Mouse (Mus musculus) midbrain, embryonic 10.5 days (tissue): ENCODE measurements around the gene Plcxd1. TPM values are rescaled to one million over a fixed set of nuclear protein-coding genes. Genes with fewer than 3 reads are reported as not detected.
"Not testable (repeated sequence)": the region's sequence is repeated elsewhere in the genome, so short reads cannot be mapped to it uniquely, and the experiment has no call there.

Experiments used
- DNase-seq: peaks from one replicate; pipeline ENCODE4 v3.0.0-alpha.2; 2017; ENCODE audit warnings: low spot score
- H3K27ac ChIP-seq: fragments of 300-500 bp; sonication (generic); replicated peaks from 2 replicates; pipeline ENCODE4 v1.5.1; 2016; ENCODE audit warnings: mild to moderate bottlenecking
- H3K27me3 ChIP-seq: fragments of 300-500 bp; sonication (generic); 2 replicates; pipeline ENCODE4 v1.6.1; 2016; ENCODE audit warnings: low read depth, mild to moderate bottlenecking; ENCODE audit not compliant: poor library complexity, severe bottlenecking
- H3K36me3 ChIP-seq: fragments of 300-500 bp; sonication (generic); 2 replicates; pipeline ENCODE4 v1.6.1; 2016; ENCODE audit warnings: mild to moderate bottlenecking, moderate library complexity
- H3K4me1 ChIP-seq: fragments of 300-500 bp; sonication (generic); 2 replicates; pipeline ENCODE4 v1.6.1; 2016
- H3K4me3 ChIP-seq: fragments of 300-500 bp; sonication (generic); 2 replicates; pipeline ENCODE4 v1.5.1; 2016; ENCODE audit warnings: mild to moderate bottlenecking, moderate library complexity
- H3K9me3 ChIP-seq: fragments of 300-500 bp; sonication (generic); replicated peaks from 2 replicates; pipeline ENCODE4 v1.6.1; 2016; ENCODE audit warnings: mild to moderate bottlenecking
- WGBS: fragments of 180-500 bp; shearing (Covaris S2); methylation state at CpG from one replicate; pipeline ENCODE4 v1.1.7; 2016; 5-methylcytosine and 5-hydroxymethylcytosine counted together
- polyA plus RNA-seq: library from polyadenylated mRNA; unstranded; fragments of >200 nt; fragmentation: Nextera tagmentation; extraction: Ambion mirVana; gene quantifications from 2 replicates; pipeline ENCODE4 v1.2.1, GENCODE M21; 2016

The Plcxd1 gene
- 1.1 and 1.8 TPM in 2 replicates for polyA plus RNA-seq

GRCm38 (mm10) chr5:110099656-110100580 is at the start of gene Plcxd1:
Gene Plcxd1, plus strand, starts transcription at chr5:110099969.
- peak within 1 kb of the TSS; percentile 50 for H3K4me3 ChIP-seq
- no peak for DNase-seq
- no peak within 1 kb of the TSS for H3K27ac ChIP-seq
- H3K4me1 ChIP-seq: peaks cover 38% of the 10 kb centered on the region
- 5% methylated on average over 25 of the region's 25 CpGs for WGBS
- H3K9me3 ChIP-seq: no peaks in the 10 kb centered on the region; the same call in 1 of the 2 replicates
- peaks cover 24% of the 10 kb centered on the region for H3K27me3 ChIP-seq
- H3K36me3 ChIP-seq: peaks cover 29% of the 10 kb centered on the region

GRCm38 (mm10) chr5:110057637-110058408 is 41.9 kb upstream of the Plcxd1 start:
- DNase-seq: peak; percentile 78
- peaks cover 19% of the 10 kb centered on the region; the same call in 1 of the 2 replicates for H3K9me3 ChIP-seq
- peak overlapping the region; percentile 65 for H3K4me3 ChIP-seq
- H3K27me3 ChIP-seq: no peaks in the 10 kb centered on the region
- H3K4me1 ChIP-seq: 0 out of 2 replicates have a peak, but pooled peaks cover 4% of the 10 kb centered on the region
- peak overlapping the region; percentile 85 for H3K27ac ChIP-seq
- H3K36me3 ChIP-seq: no peaks in the 10 kb centered on the region
- WGBS: 5% methylated on average over 19 of the region's 19 CpGs

- not testable (repeated sequence) for H3K36me3 ChIP-seq, DNase-seq, H3K4me3 ChIP-seq, H3K27ac ChIP-seq, H3K4me1 ChIP-seq, H3K27me3 ChIP-seq
- peaks cover 32% of the 10 kb centered on the region for H3K9me3 ChIP-seq
- 94% methylated on average over 2 of the region's 2 CpGs for WGBS
Observed at GRCm38 (mm10) chr5:110072413-110072812, 27.4 kb upstream of the Plcxd1 start, which contains the start of gene Gm17655. Gene Gm17655, minus strand, starts transcription at chr5:110072513.

GRCm38 (mm10) chr5:110082961-110083360 is 16.8 kb upstream of the Plcxd1 start:
- Histone ChIP-seq H3K4me3 (no peak overlapping the region), H3K4me1 (no peaks in the 10 kb centered on the region), H3K27ac (no peak overlapping the region), H3K36me3 (peaks cover 15% of the 10 kb centered on the region), H3K9me3 (peaks cover 57% of the 10 kb centered on the region), H3K27me3 (no peaks in the 10 kb centered on the region)
- 77% methylated on average over 4 of the region's 4 CpGs for WGBS
- DNase-seq: no peak

- no peaks in the 10 kb centered on the region for H3K27me3 ChIP-seq
- DNase-seq: no peak
Observed at GRCm38 (mm10) chr5:110086161-110086866, 13.5 kb upstream of the Plcxd1 start.

GRCm38 (mm10) chr5:110091546-110091945 is 8.2 kb upstream of the Plcxd1 start:
- WGBS: 76% methylated on average over 2 of the region's 2 CpGs
- no peak overlapping the region for H3K4me3 ChIP-seq

More at GRCm38 (mm10) chr5:110086161-110086866, 13.5 kb upstream of the Plcxd1 start:
- H3K4me3 ChIP-seq: no peak overlapping the region
- H3K27ac ChIP-seq: no peak overlapping the region
- 42% methylated on average over 14 of the region's 14 CpGs for WGBS
- no peaks in the 10 kb centered on the region for H3K4me1 ChIP-seq
- H3K9me3 ChIP-seq: peaks cover 25% of the 10 kb centered on the region; the same call in 1 of the 2 replicates
- no peaks in the 10 kb centered on the region for H3K36me3 ChIP-seq

GRCm38 (mm10) chr5:110094030-110094846 is 5.5 kb upstream of the Plcxd1 start, which contains the start of gene Gm35315:
Gene Gm35315, minus strand, starts transcription at chr5:110094420.
- Histone ChIP-seq H3K4me3 (peak within 1 kb of the TSS; percentile 66), H3K4me1 (peaks cover 13% of the 10 kb centered on the region), H3K36me3 (no peaks in the 10 kb centered on the region), H3K27me3 (no peaks in the 10 kb centered on the region; the same call in 1 of the 2 replicates), H3K27ac (peak within 1 kb of the TSS; percentile 91), H3K9me3 (no peaks in the 10 kb centered on the region)
- WGBS: 2% methylated on average over 25 of the region's 25 CpGs
- peak; percentile 87 for DNase-seq

More at GRCm38 (mm10) chr5:110091546-110091945, 8.2 kb upstream of the Plcxd1 start:
- H3K4me1 ChIP-seq: peaks cover 10% of the 10 kb centered on the region
- H3K36me3 ChIP-seq: no peaks in the 10 kb centered on the region
- H3K9me3 ChIP-seq: no peaks in the 10 kb centered on the region
- no peak overlapping the region for H3K27ac ChIP-seq
- no peaks in the 10 kb centered on the region for H3K27me3 ChIP-seq
- DNase-seq: no peak

- Histone ChIP-seq H3K27ac (peak overlapping the region; percentile 91), H3K27me3 (no peaks in the 10 kb centered on the region; the same call in 1 of the 2 replicates), H3K4me1 (peaks cover 19% of the 10 kb centered on the region), H3K36me3 (no peaks in the 10 kb centered on the region), H3K4me3 (peak overlapping the region; percentile 66), H3K9me3 (no peaks in the 10 kb centered on the region)
- DNase-seq: no peak
- 8% methylated on average over 4 of the region's 4 CpGs for WGBS
Observed at GRCm38 (mm10) chr5:110094847-110095213, 4.9 kb upstream of the Plcxd1 start.

GRCm38 (mm10) chr5:110098991-110099477 is 735 bp upstream of the Plcxd1 start:
- H3K36me3 ChIP-seq: peaks cover 20% of the 10 kb centered on the region
- no peak overlapping the region for H3K27ac ChIP-seq
- 29% methylated on average over 1 of the region's 1 CpGs for WGBS
- no peak overlapping the region for H3K4me3 ChIP-seq
- no peaks in the 10 kb centered on the region; the same call in 1 of the 2 replicates for H3K9me3 ChIP-seq
- no peak for DNase-seq
- H3K27me3 ChIP-seq: peaks cover 24% of the 10 kb centered on the region
- peaks cover 42% of the 10 kb centered on the region for H3K4me1 ChIP-seq

GRCm38 (mm10) chr5:110100921-110101631 is 1.3 kb downstream of the Plcxd1 start:
- WGBS: 2% methylated on average over 33 of the region's 37 CpGs
- H3K27me3 ChIP-seq: peaks cover 24% of the 10 kb centered on the region
- H3K9me3 ChIP-seq: no peaks in the 10 kb centered on the region; the same call in 1 of the 2 replicates
- peak overlapping the region; percentile 9; the same call in 1 of the 2 replicates for H3K27ac ChIP-seq
- H3K4me3 ChIP-seq: peak overlapping the region; percentile 50
- H3K4me1 ChIP-seq: peaks cover 36% of the 10 kb centered on the region
- peaks cover 41% of the 10 kb centered on the region for H3K36me3 ChIP-seq
- no peak for DNase-seq
